Mouse (Mus musculus): Measurements from ENCODE around the gene Gpr153.
A peak's percentile ranks its signal among the peaks of the same experiment; 100 is the strongest.
"Not testable (repeated sequence)": the region's sequence is repeated elsewhere in the genome, so short reads cannot be mapped to it uniquely, and the experiment has no call there.

Gpr153 gene

DNA sequence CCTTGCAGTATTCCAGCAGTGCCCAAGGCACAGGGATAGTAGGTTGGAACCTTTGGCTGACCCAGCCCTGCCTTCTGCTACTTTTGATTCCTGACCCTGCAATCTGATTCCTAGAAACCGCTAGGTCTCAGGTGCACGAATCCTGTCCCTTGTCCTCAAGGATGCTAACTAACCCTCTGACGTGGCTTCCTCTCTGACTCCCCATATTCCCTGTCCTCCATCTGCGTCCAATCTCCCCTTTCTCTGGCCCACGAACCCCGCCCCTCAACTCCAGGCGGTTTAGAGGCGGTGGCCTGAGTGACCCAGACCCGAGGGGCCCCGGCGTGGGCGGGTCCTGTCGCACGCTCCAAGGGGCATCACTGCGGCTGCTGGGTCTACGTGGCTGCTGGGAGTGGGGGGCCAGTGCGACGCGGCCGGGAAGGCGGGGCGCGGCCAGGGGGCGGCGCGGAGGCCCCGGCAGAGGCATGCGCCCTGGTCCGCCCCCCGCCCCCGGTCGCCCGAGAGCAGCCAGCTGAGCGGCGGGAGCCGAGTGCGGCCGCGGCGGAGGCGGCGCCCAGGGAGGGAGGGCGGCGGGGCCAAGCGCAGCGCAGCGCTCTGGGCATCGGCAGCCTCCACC is at the start of gene Gpr153:
Gene Gpr153, plus strand, starts transcription at position 612 of the 616 bp plus-strand sequence.
- peak; percentile 67 for DNase-seq (ENCODE audit: extremely low spot score, low spot score)

GRCm38 (mm10) chr4:152226901-152227486 is 47.0 kb upstream of the Gpr153 start:
- no peak for DNase-seq (ENCODE audit: extremely low spot score, low spot score)

GRCm38 (mm10) chr4:152227749-152228527 is 46.1 kb upstream of the Gpr153 start:
- DNase-seq (ENCODE audit: extremely low spot score, low spot score), result no peak

- not testable (repeated sequence) for DNase-seq (ENCODE audit: extremely low spot score, low spot score)
Measured at GRCm38 (mm10) chr4:152230331-152230730, 43.7 kb upstream of the Gpr153 start.

- no peak for DNase-seq (ENCODE audit: extremely low spot score, low spot score)
Measured at GRCm38 (mm10) chr4:152231326-152231725, 42.7 kb upstream of the Gpr153 start.

DNA sequence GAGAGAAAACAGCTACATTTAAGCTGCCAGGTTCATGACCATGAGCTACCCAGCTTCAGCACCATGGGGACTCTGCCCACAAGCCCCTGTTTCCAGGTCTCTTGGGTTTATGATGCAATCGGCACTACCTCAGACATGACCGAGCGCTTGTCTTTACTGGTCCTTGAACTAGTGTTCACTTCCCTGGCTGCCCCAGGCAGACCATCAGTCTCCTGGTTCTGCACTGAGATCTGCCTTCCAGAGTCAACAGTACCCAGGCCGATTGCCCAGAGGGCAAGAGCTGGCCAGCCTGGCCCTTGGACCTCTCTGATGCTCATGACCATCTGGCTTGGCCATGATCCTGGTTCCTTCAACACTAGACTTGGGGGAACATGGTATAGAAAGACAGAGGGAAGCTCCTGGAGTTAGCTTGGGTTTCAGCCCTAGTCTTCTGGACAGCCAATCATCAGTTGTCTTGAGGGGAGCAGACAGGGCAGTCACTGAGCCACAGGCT is 41.6 kb upstream of the Gpr153 start:
- no peak for DNase-seq (ENCODE audit: extremely low spot score, low spot score)

GRCm38 (mm10) chr4:152239974-152240373 is 34.1 kb upstream of the Gpr153 start:
- DNase-seq (ENCODE audit: extremely low spot score, low spot score), result no peak

DNA sequence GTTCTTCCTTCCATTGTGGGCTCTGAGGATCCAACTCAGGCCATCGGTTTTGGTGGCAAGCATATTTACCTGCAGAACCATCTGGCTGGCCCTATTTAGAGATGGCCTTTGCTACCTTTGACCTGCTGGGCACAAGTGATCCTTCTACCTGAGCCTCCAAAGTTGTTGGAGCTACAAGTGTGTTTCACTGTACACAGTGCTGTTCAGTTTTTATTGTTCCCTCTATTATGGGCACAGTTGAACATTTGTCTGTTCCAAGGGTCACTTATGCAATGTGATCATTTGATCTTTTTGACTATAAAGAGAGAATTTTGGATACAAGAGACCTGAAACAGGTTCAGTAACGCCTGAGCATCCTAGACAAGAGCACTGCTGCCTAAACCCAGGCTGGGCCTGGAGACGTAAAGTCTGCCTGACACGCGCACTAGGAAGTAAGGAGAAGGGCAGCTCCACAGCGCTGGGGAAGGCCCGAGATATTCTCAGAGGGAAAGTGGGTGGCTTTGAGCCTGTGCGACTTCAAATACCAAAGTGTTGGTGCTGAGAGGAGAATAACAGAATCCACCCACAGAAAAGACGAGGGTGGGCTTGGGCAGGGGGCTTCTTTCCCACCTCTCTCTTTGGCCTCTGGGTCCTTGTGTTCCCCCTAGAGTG is 30.7 kb upstream of the Gpr153 start:
- DNase-seq (ENCODE audit: extremely low spot score, low spot score), result no peak

DNA sequence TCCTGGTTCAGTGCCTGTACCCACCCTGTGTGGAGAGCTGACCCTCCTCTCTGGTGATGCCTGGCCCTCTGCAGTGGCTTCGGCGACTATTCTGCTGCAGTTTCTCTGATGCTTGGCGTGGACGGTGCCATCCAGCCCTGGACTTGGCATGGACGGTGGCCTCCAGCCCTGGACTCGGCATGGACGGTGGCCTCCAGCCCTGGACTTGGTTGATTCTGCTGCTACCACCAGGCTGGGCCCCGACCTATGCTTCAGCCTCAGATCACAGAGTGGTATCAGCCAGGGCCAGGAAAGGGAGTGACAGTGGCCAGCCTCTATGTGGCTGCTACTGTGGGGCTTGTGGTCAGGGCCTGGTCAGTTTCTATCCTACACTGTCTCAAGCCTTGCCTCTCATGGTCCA is 30.1 kb upstream of the Gpr153 start:
- no peak for DNase-seq (ENCODE audit: extremely low spot score, low spot score)

GRCm38 (mm10) chr4:152244545-152245522 is 29.2 kb upstream of the Gpr153 start:
- no peak for DNase-seq (ENCODE audit: extremely low spot score, low spot score)

- DNase-seq (ENCODE audit: extremely low spot score, low spot score), result no peak
Measured at GRCm38 (mm10) chr4:152246011-152246410, 28.0 kb upstream of the Gpr153 start.

- no peak for DNase-seq (ENCODE audit: extremely low spot score, low spot score)
Measured at GRCm38 (mm10) chr4:152247195-152247594, 26.8 kb upstream of the Gpr153 start.

DNA sequence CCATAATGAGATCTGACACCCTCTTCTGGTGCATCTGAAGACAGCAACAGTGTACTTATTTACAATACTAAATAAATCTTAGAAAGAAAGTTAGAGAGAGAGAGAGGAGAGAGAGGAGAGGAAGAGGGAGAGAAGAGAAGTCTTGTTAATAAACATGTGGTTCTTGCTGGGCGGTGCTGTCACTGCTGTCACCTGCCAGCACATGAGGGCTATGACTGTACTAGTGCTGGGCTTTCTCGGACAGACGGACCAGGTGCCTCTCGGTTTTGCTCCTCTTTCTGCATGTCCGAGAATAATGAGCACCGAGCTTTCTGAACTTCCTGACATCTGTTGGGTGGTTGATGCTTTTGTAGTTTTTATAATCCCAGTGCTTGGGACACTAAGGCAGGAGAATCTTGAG is 23.4 kb upstream of the Gpr153 start:
- DNase-seq (ENCODE audit: extremely low spot score, low spot score), result no peak

DNA sequence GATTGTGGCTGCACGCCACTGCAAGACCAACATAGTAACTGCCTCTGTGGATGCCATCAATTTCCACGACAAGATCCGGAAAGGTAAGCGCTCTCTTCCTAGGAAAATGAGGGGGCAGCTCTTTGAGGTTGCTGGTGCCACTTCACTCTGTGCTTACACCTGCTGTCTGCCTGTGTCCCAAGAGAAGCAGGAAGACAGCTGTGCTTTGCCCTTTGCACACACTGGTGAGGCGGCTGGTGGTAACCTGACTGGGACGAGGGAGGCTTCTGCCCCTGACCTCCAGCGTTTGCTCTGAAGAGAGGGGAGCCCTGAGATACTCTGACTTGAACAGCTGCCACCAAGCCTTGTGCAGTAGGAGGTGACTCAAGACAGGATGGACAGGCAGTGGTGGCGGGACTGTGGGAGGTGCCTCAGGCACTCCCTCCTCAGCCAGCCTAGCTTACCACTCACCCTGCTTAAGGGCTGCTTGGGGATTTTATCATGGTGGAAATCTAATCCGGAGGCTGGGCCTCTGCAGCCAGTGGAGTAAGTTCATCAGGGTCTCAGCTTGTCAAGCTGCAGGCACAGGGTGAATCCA is 20.8 kb upstream of the Gpr153 start:
- no peak for DNase-seq (ENCODE audit: extremely low spot score, low spot score)

DNA sequence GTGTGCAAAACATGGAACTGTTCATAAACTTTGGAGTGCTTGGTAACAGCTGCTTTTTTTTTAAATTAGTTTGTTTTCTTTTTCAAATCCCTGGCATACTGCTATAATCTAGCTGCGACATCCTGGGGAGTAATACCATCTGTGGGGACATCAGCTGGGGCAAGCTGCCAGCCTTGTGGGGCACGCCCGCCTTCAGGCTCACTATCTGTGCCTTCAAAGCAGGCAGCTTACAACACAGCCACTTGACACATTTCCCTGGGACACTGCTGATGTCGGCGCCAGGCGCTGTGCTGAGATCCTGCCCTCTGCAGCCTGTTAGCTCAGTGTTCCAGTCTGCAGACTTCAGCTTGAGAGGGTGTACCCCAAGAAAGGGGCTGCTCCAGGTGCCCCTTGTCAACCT is 17.0 kb upstream of the Gpr153 start:
- no peak for DNase-seq (ENCODE audit: extremely low spot score, low spot score)

DNA sequence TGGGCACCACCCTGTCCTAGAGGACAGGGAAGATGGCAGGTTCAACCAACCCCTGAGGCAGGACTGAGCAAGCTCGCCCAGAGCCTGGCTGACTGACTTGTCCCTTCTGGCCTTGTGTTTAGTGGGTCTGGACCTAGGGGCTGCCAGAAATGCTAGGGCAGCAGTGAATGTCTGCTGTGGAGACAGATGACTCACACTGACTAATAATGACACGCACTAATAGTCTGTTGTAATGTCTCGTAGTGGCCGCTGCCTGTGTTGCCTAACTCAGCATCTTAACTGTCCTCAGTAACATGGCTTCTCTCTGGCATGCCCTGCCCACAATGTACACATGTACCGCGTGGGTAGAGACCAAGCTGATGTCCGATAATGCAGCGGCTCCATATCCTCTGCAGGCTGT is 13.6 kb upstream of the Gpr153 start:
- no peak for DNase-seq (ENCODE audit: extremely low spot score, low spot score)

DNA sequence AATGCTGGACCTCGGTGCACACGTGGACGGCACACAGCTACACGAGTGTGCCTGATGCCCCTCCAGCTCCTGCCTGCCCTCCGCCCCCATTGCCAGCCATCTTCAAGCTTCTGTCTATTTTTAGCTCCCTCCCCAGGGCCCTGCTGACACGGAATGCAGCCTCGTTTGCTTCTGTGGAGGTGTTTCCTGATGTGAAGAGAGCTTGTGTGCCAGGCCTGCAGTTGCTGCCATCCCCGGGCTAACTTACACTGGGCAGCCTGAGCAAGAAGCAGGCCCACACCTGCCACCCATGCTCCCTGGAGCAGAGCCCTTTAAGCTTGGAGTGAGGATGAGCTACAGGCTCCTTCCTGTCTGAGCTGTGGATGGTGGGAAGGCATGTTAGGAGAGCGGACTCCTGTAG is 11.8 kb upstream of the Gpr153 start:
- no peak for DNase-seq (ENCODE audit: extremely low spot score, low spot score)

DNA sequence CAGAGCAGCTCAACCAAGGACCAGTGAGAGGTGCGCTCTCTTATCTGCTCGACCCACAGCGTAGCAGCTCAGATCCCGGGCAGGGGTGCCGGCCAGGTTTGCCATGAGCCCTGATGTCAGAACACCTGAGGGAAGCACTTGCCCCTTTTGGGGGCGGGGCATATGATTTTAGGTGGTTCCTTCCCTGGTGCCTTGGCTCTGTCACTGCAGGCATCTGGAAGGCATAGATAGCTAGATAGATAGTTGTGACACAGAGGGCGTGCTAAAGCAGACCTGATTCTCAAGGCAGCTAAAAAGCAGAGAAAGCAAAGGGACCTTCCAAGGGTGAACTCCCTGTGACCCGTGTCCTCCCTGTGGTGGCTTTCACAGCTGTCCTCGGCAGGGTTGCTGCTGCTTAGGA is 10.9 kb upstream of the Gpr153 start:
- no peak for DNase-seq (ENCODE audit: extremely low spot score, low spot score)

GRCm38 (mm10) chr4:152263512-152264176 is 10.4 kb upstream of the Gpr153 start:
- peak; percentile 44 for DNase-seq (ENCODE audit: extremely low spot score, low spot score)

GRCm38 (mm10) chr4:152264177-152264530 is 9.9 kb upstream of the Gpr153 start:
- no peak for DNase-seq (ENCODE audit: extremely low spot score, low spot score)
